Mouse (Mus musculus) common myeloid progenitor, adult 5-6 weeks (primary cell): ENCODE measurements around the gene Adh6b. TPM values are rescaled to one million over a fixed set of nuclear protein-coding genes. Genes with fewer than 3 reads are reported as not detected.
"Not testable (repeated sequence)": the region's sequence is repeated elsewhere in the genome, so short reads cannot be mapped to it uniquely, and the experiment has no call there.

Source experiments
- ATAC-seq: replicated peaks from 2 replicates; pipeline ENCODE4 v1.8.0; 2016; ENCODE audit warnings: low read depth, mild to moderate bottlenecking, moderate TSS enrichment, inconsistent platforms; ENCODE audit not compliant: poor library complexity, severe bottlenecking
- total RNA-seq: library from RNA; stranded (forward); fragments of 200-1000, 187-1606 nt; gene quantifications from 2 replicates; pipeline ENCODE4 v1.2.3, GENCODE M21; 2017

Adh6b gene
- total RNA-seq, 1 experiment from 2014 or later = not detected

DNA sequence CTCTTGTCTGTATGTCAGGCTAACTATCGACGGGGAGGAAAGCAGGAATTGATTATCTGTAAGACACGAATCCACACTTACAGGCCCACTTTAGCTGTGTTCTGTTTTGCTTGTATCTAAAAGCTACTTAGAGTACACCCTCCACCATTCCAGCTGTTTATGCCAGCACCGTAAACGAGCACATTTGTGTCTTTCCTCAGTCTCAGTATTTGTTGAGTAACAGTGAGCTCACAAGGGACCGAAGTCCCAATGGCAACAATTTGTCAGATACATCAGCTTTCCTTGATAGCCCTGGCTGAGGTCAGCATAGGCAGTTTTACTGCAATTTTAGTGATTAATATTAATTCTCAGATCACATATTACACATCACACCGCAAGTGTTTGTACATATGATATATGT is 17.3 kb downstream of the Adh6b start:
- no peak for ATAC-seq

DNA sequence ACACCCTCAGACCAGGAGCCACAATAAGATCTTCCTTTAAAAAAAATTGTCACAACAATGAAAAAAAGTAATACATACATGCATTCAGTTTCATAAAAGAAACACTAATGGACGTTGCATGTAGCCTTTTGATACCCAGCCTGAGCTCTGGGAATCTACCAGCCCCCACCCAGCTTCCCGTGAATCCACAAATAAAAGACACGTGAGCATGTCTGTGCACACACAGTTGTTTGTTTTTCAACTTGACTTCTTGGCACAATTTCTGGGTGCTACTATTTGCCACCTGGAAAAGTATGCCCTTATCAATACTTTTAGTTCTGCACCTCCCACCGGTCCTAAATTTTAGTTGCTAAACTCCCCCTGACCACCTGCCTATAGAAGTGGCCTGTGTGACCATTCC is 19.1 kb downstream of the Adh6b start:
- ATAC-seq = no peak

DNA sequence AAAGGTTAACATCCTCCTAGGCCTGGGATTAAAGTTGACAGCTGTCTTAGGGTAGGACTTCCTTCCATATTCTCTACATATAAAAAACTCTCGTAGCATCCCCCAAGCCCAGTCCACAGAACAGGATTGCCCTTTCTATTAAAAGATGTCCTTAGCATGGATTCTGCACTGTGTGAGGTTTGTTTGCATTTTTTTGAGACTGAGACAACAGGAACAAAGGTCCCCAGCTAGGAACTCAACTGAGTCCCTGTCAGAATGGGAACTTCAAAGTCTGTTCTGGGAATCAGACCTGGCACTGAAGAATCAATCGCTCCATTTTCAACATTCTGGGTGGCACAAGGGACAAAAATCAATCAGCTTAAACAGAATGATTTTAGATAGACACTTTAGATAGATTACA is 21.3 kb downstream of the Adh6b start:
- no peak for ATAC-seq

DNA sequence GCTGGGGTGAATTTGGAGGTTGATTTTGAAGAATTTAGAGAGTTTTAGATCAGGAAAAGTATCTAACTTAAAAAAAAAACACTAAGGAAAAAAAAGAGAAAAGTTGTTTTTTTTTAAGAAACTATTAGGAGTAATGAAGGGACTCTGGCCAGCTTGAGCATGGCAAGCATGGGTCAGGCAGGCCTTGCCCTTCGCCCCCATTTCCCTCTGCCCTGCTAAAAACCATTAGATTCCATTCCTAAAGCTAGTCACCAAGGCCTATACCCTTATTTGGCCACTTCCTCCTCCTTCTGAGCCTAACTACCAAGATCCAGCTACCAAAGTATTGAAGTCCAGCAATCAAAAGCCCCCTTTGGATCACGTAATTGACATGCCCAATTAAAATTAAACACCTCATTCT is 24.6 kb downstream of the Adh6b start:
- no peak for ATAC-seq

DNA sequence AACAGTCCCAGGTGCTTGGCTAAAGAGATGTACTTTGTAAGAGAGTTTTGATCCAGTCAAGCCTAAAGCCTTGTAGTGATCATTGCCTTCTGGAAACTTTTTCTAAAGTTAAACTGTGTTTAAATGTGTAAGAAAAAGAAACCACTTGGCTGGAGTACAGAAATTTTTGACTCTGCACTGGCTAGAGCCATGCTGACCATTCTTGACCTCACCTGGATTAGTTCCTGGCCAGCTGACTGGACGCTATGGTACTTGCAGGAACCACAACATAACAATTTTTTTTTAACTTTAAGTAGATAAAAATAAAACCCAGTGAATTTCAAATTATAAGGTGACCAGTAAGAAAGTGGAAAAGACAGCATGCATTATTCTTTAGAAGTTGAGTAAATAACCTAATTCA is 28.0 kb downstream of the Adh6b start:
- no peak for ATAC-seq

DNA sequence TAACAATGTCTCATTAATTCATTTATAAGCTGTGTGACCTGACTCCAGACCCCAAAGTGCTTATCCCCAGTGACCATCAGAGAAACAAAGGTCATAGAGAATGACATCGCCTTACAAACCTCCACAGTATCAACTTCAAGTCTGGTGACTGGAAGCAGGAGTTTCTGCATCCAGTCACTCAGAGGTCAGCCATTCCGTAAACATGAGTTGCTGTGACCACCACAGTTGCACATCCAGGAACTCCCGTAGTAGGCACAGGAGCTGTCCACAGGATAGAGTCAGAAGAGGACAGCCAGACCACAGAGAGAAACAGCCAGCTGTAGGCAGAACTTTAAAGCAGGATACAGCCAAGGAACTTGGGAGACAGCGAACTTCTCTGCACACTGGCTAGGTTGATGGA is 28.7 kb downstream of the Adh6b start:
- ATAC-seq = not testable (repeated sequence)

DNA sequence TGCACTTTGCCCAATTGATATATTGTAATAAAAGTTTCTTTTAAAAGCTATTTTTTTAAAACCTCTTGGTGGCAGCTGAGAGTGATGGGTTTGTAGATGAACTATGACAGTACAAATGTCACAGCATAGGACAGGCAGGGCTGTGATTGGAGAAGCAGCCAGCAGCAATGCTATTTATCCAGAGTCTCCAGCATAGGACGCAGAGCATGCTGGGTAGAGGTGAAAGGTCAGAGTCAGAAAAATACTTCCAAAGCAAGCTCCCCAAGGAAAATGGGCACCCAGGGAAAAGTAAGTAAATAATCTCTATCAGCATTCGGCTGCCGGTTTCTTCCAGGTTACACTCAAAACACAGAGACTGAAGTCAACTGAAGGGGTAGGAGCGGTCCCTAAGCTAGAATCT is 32.3 kb downstream of the Adh6b start:
- no peak for ATAC-seq

DNA sequence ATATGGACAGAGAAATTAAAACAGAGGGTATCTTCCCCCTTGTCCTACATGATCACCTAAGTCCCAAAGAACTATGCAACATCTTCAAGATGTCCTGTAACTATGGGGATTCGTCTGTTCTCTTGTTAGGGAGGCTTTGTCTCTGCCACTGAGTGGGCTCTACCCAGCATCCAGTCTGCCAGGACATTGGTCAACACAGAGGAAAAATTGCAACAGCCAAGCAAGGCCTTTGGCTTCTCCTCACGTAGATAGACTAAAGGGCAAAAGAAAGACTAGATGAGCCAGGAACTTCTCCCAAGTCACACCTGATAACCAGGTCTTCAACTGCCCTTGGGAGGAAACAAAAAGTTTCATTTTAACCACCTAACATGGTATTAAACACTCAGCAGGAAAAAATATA is 33.6 kb downstream of the Adh6b start:
- ATAC-seq = no peak

DNA sequence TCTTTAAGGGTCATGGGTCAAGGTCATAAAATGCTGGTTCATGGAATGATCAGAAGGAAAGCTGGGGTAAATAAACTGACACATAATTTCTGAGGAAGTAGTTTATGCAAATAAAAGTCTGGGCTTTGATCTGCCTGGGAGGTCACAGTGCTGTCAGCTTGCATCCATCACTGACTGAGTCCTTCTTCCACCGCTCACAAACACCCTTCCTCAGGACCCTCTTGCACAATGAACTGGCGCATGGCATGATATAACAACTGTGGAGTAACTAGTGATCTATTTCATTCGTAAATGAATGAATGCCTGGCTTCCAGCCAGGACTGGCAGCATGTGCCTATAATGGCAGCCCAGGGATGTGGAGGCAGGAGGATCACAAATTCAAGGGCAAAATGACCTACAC is 39.6 kb downstream of the Adh6b start:
- no peak for ATAC-seq

DNA sequence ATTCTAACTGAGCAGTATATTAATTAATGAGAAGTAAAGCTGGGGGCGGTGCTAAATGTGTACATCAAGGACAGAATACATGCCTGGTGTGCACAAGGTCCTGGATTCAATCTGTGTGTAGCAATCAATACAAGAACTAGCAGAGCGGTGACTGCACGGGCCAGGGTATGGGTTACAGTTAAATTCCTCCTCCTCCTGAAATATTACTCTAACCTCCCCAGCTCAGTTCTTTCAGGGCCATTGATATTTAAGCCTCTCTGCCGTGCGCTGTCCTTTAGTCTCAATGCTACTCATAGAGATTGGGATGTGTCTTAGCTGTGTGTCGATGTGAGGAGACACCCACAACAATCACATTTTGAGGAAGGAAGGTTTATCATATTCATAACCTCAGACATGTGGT is 45.6 kb downstream of the Adh6b start:
- no peak for ATAC-seq

DNA sequence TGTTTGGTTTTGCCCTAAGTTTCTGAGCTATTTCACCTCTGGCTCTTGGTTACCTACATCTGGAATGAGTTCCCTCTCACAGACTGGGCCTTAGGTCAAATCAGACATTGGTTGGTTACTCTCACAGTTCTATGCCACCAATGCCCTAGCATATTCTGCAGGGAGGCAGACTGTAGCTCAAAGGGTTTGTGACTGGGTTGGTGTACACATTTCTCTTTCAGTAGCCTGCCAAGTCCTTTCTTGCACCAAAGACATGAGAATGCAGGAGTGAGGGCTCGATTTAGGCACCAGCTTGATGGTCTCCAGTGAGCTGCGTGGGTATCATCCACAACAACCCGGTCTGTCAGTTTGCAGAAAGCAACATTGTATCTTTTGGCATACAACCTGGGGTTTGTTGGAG is 63.3 kb downstream of the Adh6b start:
- no peak for ATAC-seq

DNA sequence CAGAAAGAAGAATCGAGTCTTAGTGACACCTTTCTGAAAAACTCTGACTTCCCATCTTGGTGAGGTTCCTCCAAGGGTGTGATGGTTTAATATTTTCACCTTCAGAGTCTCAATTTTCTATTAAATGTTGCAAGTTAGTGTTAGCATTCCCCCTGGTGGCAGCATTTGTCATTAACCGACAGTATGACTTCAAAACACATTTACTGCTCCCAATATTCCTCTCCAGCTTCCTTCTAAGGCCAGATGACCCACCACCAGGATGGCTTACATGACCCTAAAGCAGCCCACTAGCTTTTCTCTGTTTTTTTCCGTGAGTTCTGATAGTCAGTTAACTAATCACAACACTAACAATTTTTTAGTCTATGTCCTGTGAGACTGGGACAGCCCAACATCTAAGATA is 63.8 kb downstream of the Adh6b start:
- ATAC-seq = 0 out of 2 replicates have a peak, but pooled peaks have one; percentile 54

DNA sequence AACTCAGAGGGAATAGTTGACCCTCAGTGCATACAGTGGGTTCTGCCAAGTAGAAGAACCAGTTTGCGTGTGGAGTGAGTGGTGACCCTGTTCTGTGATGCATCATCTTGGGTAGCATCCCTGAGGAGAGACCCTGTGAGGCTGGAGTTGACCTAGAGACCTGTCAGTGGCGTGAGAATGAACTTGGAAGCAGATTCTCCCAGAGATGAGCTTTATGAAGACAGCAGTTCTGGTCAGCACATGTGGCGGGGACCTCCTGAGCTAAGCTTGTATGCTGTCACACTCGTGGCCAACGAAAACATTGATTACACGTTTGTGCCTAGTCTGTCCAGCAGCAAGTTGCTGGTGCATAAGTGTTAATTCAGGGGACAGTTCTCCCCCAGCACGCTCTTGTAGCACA is 64.3 kb downstream of the Adh6b start:
- ATAC-seq = no peak

DNA sequence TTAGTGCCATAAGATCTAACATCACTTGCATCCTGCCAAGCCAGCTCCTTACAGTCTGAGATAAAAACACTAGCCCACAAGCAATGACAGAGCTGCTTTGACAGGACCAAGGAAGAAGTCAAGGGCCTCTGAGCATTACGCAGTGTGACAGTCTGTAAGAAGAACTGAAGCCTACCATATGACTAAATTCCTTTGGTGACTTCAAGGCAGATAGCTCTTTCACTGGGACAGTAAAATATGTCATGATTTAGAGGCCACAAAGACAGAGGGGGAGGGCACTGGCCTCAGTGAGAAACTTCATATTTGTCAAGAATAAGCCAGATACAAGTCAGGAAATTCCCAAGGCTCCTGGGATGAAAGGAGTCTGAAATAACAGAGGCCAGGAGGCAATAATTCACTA is 66.3 kb downstream of the Adh6b start:
- no peak for ATAC-seq

Other genes starting within 250 kb of the Adh6b start
- gene Trmt10a, start 198.3 kb upstream of the Adh6b start, total RNA-seq = 9.6 and 28.1 TPM in 2 replicates
- gene Mttp, start 196.8 kb upstream of the Adh6b start, total RNA-seq = 1.2 and 4.3 TPM in 2 replicates
- not detected in 2 replicates for gene 4930579F01Rik, start 147.9 kb upstream of the Adh6b start, total RNA-seq
- gene Adh7, start 124.0 kb upstream of the Adh6b start, total RNA-seq = not detected in 2 replicates
- not detected in 2 replicates for gene Adh1, start 80.8 kb upstream of the Adh6b start, total RNA-seq
- not detected in 2 replicates for gene Adh6a, start 28.5 kb upstream of the Adh6b start, total RNA-seq
- gene Adh4, start 73.7 kb downstream of the Adh6b start, total RNA-seq = not detected in 2 replicates
- gene Adh5, start 101.3 kb downstream of the Adh6b start, total RNA-seq = 139 and 141 TPM in 2 replicates
- gene Metap1, start 147.7 kb downstream of the Adh6b start, total RNA-seq = 48.5 and 61.1 TPM in 2 replicates
- 197 and 200 TPM in 2 replicates for gene Eif4e, start 184.4 kb downstream of the Adh6b start, total RNA-seq